Mouse (Mus musculus) activated CD4-positive, CD25-positive, alpha-beta regulatory T cell, adult 4 months (primary cell): ENCODE data around the gene Gm5890. TPM values are rescaled to one million over a fixed set of nuclear protein-coding genes. Genes with fewer than 3 reads are reported as not detected.
"Not testable (repeated sequence)": the region's sequence is repeated elsewhere in the genome, so short reads cannot be mapped to it uniquely, and the experiment has no call there.

ENCODE experiments used
- ATAC-seq: one replicate; pipeline ENCODE4 v1.8.0; 2017
- polyA plus RNA-seq, 2 experiments: library from polyadenylated mRNA; unstranded; fragments of 100-300 nt; shearing (Covaris generic); gene quantifications; one replicate each; pipeline ENCODE4 v1.2.1; 2017

The Gm5890 gene
- polyA plus RNA-seq: not detected

DNA sequence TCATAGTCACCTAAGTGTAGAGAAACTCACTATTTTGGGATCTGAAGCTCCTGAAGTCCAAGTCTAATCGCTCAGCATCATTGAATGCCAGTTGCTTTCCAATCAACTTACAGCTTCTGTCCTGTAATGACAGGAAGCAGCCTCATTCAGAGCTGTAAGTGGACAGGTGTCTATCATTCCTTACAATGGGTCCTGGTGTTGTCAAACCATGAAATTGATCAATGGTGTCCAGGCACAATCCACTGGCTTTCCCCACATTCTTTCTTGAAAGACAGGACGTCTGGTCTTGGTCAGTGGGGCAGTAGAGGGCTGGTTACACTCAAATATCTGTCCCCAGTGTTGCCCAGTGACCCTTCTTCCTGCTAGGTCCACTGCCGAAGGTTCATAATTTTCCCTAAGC, at the start of gene Gm5890:
Gene Gm5890, minus strand, starts transcription at position 101 of the 400 bp plus-strand sequence.
- ATAC-seq: not testable (repeated sequence)

DNA sequence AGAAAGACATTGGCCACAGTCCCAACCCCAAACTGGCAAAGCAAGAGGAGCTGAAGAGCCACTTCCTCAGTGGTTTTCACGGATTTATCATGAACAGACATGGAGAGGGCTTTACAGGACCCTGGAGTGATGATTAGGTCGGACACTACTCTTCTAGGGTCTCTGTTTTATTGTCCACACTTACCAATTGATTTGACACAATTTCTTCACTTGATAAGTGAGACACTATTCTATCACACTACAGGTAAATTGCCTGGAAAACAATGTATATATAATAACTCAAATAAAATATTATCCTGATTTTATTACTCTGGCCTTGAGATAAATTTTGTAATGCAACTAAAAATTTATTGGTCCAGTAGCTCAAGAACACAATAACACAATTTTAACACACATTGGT, 28.9 kb downstream of the Gm5890 start, which contains the start of gene Gm4498:
Gene Gm4498, minus strand, starts transcription at position 101 of the 400 bp plus-strand sequence.
- not testable (repeated sequence) for ATAC-seq

Other genes starting within 250 kb of the Gm5890 start
- gene Vmn1r91, start 163.2 kb downstream of the Gm5890 start, polyA plus RNA-seq: under 1 TPM in 1 of 2 experiments, not detected in 1; 0.24 TPM
- not detected for gene Gm16442, start 140.3 kb downstream of the Gm5890 start, polyA plus RNA-seq
- gene Vmn1r93, start 123.7 kb downstream of the Gm5890 start, polyA plus RNA-seq: not detected
- gene Vmn1r94, start 94.5 kb downstream of the Gm5890 start, polyA plus RNA-seq: not detected
- not detected for gene Vmn1r95, start 69.1 kb downstream of the Gm5890 start, polyA plus RNA-seq
- gene Gm6164, start 57.2 kb downstream of the Gm5890 start, polyA plus RNA-seq: not detected
- not detected for gene Gm4498, start 29.0 kb downstream of the Gm5890 start, polyA plus RNA-seq
- not detected for gene Gm4133, start 71.2 kb upstream of the Gm5890 start, polyA plus RNA-seq
- gene Gm5728, start 112.6 kb upstream of the Gm5890 start, polyA plus RNA-seq: not detected
- not detected for gene Vmn1r100, start 155.1 kb upstream of the Gm5890 start, polyA plus RNA-seq
- gene Vmn1r101, start 179.8 kb upstream of the Gm5890 start, polyA plus RNA-seq: not detected
- gene Gm10670, start 212.1 kb upstream of the Gm5890 start, polyA plus RNA-seq: not detected
- gene Vmn1r103, start 247.7 kb upstream of the Gm5890 start, polyA plus RNA-seq: not detected